Mouse (Mus musculus) heart, embryonic 16.5 days (tissue): ENCODE data around the gene Kirrel3. TPM values are rescaled to one million over a fixed set of nuclear protein-coding genes. Genes with fewer than 3 reads are reported as not detected.

Experiments used
- ATAC-seq: fragments of 200-750 bp; cut with Nextera tagmentation; replicated peaks from 2 replicates; pipeline ENCODE4 v1.8.0; 2017; ENCODE audit warnings: moderate number of reproducible peaks; ENCODE audit not compliant: insufficient read depth, low FRiP score; ENCODE audit errors: extremely low read depth
- H3K27ac ChIP-seq: fragments of 300-500 bp; sonication (generic); 2 replicates; pipeline ENCODE4 v1.5.1; 2014; ENCODE audit warnings: mild to moderate bottlenecking, low read length, control low read depth, moderate library complexity
- H3K27me3 ChIP-seq: fragments of 300-500 bp; sonication (generic); 2 replicates; pipeline ENCODE4 v1.6.1; 2014; ENCODE audit warnings: low read length, mixed read lengths; ENCODE audit not compliant: control insufficient read depth, insufficient read depth
- H3K36me3 ChIP-seq: fragments of 300-500 bp; sonication (generic); 2 replicates; pipeline ENCODE4 v1.6.1; 2014; ENCODE audit not compliant: control insufficient read depth, insufficient read depth
- H3K4me1 ChIP-seq: fragments of 300-500 bp; sonication (generic); 2 replicates; pipeline ENCODE4 v1.6.1; 2014; ENCODE audit warnings: low read length, mixed read lengths; ENCODE audit not compliant: control insufficient read depth, insufficient read depth
- H3K4me2 ChIP-seq: fragments of 300-500 bp; sonication (generic); 2 replicates; pipeline ENCODE4 v1.6.1; 2014; ENCODE audit warnings: low read depth, mild to moderate bottlenecking, control low read depth, low read length
- H3K4me3 ChIP-seq: fragments of 300-500 bp; sonication (generic); 2 replicates; pipeline ENCODE4 v1.5.1; 2014; ENCODE audit warnings: mild to moderate bottlenecking, control low read depth, low read length
- H3K9ac ChIP-seq: fragments of 300-500 bp; sonication (generic); 2 replicates; pipeline ENCODE4 v1.6.1; 2014; ENCODE audit warnings: low read length, control low read depth
- H3K9me3 ChIP-seq: fragments of 300-500 bp; sonication (generic); replicated peaks from 2 replicates; pipeline ENCODE4 v1.6.1; 2016; ENCODE audit warnings: low read length; ENCODE audit not compliant: control insufficient read depth
- WGBS: fragments of 180-500 bp; shearing (Covaris S2); extraction: QIAGEN DNeasy Blood & Tissue Kit; methylation state at CpG from one replicate; pipeline ENCODE4 v1.1.7; 2014; 5-methylcytosine and 5-hydroxymethylcytosine counted together
- polyA plus RNA-seq: library from polyadenylated mRNA; unstranded; fragments of >200 nt; fragmentation: Nextera tagmentation; extraction: Ambion mirVana; gene quantifications from 2 replicates; pipeline ENCODE4 v1.2.1, GENCODE M21; 2015

The Kirrel3 gene
- polyA plus RNA-seq, 1 experiment from 2014 or later: 1.6 TPM

- 87% methylated on average over 6 of the region's 6 CpGs for WGBS
- no peak for ATAC-seq
- Histone ChIP-seq H3K36me3 (no peaks in the 10 kb centered on the region), H3K4me3 (no peak overlapping the region), H3K27me3 (no peaks in the 10 kb centered on the region), H3K9me3 (no peaks in the 10 kb centered on the region), H3K27ac (no peak overlapping the region), H3K9ac (no peak overlapping the region), H3K4me2 (no peak overlapping the region), H3K4me1 (no peaks in the 10 kb centered on the region)
These were observed 88.9 kb downstream of the Kirrel3 start for GRCm38 (mm10) chr9:34574611-34575010.

- H3K27ac ChIP-seq: no peak overlapping the region
- no peak overlapping the region for H3K9ac ChIP-seq
- no peak overlapping the region for H3K4me3 ChIP-seq
- 80% methylated on average over 6 of the region's 6 CpGs for WGBS
- ATAC-seq: no peak
- H3K9me3 ChIP-seq: no peaks in the 10 kb centered on the region
- H3K4me1 ChIP-seq: no peaks in the 10 kb centered on the region
- no peaks in the 10 kb centered on the region for H3K36me3 ChIP-seq
- no peak overlapping the region for H3K4me2 ChIP-seq
- no peaks in the 10 kb centered on the region for H3K27me3 ChIP-seq
These were observed 93.5 kb downstream of the Kirrel3 start for GRCm38 (mm10) chr9:34579174-34579573.

- Histone ChIP-seq H3K4me1 (no peaks in the 10 kb centered on the region), H3K4me3 (no peak overlapping the region), H3K9ac (no peak overlapping the region), H3K36me3 (no peaks in the 10 kb centered on the region), H3K27ac (no peak overlapping the region), H3K4me2 (no peak overlapping the region), H3K27me3 (no peaks in the 10 kb centered on the region), H3K9me3 (no peaks in the 10 kb centered on the region)
- no peak for ATAC-seq
- WGBS: 79% methylated on average over 1 of the region's 1 CpGs
These were observed 94.4 kb downstream of the Kirrel3 start for GRCm38 (mm10) chr9:34580059-34580458.

- ATAC-seq: no peak
These were observed 96.8 kb downstream of the Kirrel3 start for GRCm38 (mm10) chr9:34582496-34582895.

GRCm38 (mm10) chr9:34585487-34585886 is 99.8 kb downstream of the Kirrel3 start:
- H3K36me3 ChIP-seq: no peaks in the 10 kb centered on the region

More at GRCm38 (mm10) chr9:34582496-34582895, 96.8 kb downstream of the Kirrel3 start:
- H3K27ac ChIP-seq: no peak overlapping the region
- H3K9me3 ChIP-seq: no peaks in the 10 kb centered on the region
- no peak overlapping the region for H3K4me2 ChIP-seq
- no peaks in the 10 kb centered on the region for H3K4me1 ChIP-seq
- no peak overlapping the region for H3K9ac ChIP-seq
- no peaks in the 10 kb centered on the region for H3K27me3 ChIP-seq
- no peaks in the 10 kb centered on the region for H3K36me3 ChIP-seq
- no peak overlapping the region for H3K4me3 ChIP-seq
- WGBS: 86% methylated on average over 1 of the region's 1 CpGs

GRCm38 (mm10) chr9:34586080-34586479 is 100.4 kb downstream of the Kirrel3 start:
- Histone ChIP-seq H3K9ac (no peak overlapping the region), H3K4me3 (no peak overlapping the region), H3K9me3 (no peaks in the 10 kb centered on the region), H3K4me2 (no peak overlapping the region), H3K27ac (no peak overlapping the region), H3K27me3 (no peaks in the 10 kb centered on the region), H3K36me3 (no peaks in the 10 kb centered on the region), H3K4me1 (no peaks in the 10 kb centered on the region)
- WGBS: 54% methylated on average over 2 of the region's 2 CpGs
- ATAC-seq: no peak

More at GRCm38 (mm10) chr9:34585487-34585886, 99.8 kb downstream of the Kirrel3 start:
- Histone ChIP-seq H3K27ac (no peak overlapping the region), H3K9ac (no peak overlapping the region), H3K4me2 (no peak overlapping the region), H3K27me3 (no peaks in the 10 kb centered on the region), H3K4me3 (no peak overlapping the region), H3K9me3 (no peaks in the 10 kb centered on the region), H3K4me1 (no peaks in the 10 kb centered on the region)
- ATAC-seq: no peak
- WGBS: 33% methylated on average over 2 of the region's 2 CpGs

GRCm38 (mm10) chr9:34589799-34590198 is 104.1 kb downstream of the Kirrel3 start:
- Histone ChIP-seq H3K4me2 (no peak overlapping the region), H3K9me3 (no peaks in the 10 kb centered on the region), H3K4me3 (no peak overlapping the region), H3K27me3 (no peaks in the 10 kb centered on the region), H3K9ac (no peak overlapping the region), H3K36me3 (no peaks in the 10 kb centered on the region), H3K4me1 (no peaks in the 10 kb centered on the region), H3K27ac (no peak overlapping the region)
- no peak for ATAC-seq
- 72% methylated on average over 1 of the region's 1 CpGs for WGBS

GRCm38 (mm10) chr9:34592073-34592610 is 106.4 kb downstream of the Kirrel3 start:
- Histone ChIP-seq H3K27ac (no peak overlapping the region), H3K36me3 (no peaks in the 10 kb centered on the region), H3K27me3 (no peaks in the 10 kb centered on the region), H3K4me2 (no peak overlapping the region), H3K4me3 (no peak overlapping the region), H3K4me1 (no peaks in the 10 kb centered on the region), H3K9me3 (no peaks in the 10 kb centered on the region), H3K9ac (no peak overlapping the region)
- 28% methylated on average over 3 of the region's 3 CpGs for WGBS
- no peak for ATAC-seq

- Histone ChIP-seq H3K4me2 (no peak overlapping the region), H3K9me3 (no peaks in the 10 kb centered on the region), H3K27ac (no peak overlapping the region), H3K4me1 (no peaks in the 10 kb centered on the region), H3K27me3 (no peaks in the 10 kb centered on the region), H3K36me3 (no peaks in the 10 kb centered on the region), H3K4me3 (no peak overlapping the region), H3K9ac (no peak overlapping the region)
- WGBS: 56% methylated on average over 4 of the region's 4 CpGs
- no peak for ATAC-seq
These were observed 108.2 kb downstream of the Kirrel3 start for GRCm38 (mm10) chr9:34593889-34594288.
